Mouse (Mus musculus) cerebellum, adult 9-11 months (tissue): Measurements from ENCODE around the gene Atg2b.
A peak's percentile ranks its signal among the peaks of the same experiment; 100 is the strongest.

Experiments
- DNase-seq: peaks from one replicate; pipeline ENCODE4 v3.0.0; 2022

Atg2b gene

GRCm38 (mm10) chr12:105683933-105684901 lies 794 bp downstream of the Atg2b start, which contains the start of gene Gskip:
Gene Gskip, plus strand, starts transcription at chr12:105684829.
- peak; percentile 68 for DNase-seq

GRCm38 (mm10) chr12:105678762-105679161 lies 6.2 kb downstream of the Atg2b start:
- DNase-seq: no peak

- no peak for DNase-seq
These were observed 6.8 kb downstream of the Atg2b start for GRCm38 (mm10) chr12:105678211-105678610.

- DNase-seq: no peak
These were observed 8.7 kb downstream of the Atg2b start for GRCm38 (mm10) chr12:105676274-105676673.

- DNase-seq: no peak
These were observed 29.2 kb downstream of the Atg2b start for GRCm38 (mm10) chr12:105655850-105656249.

- DNase-seq: no peak
These were observed 42.2 kb downstream of the Atg2b start for GRCm38 (mm10) chr12:105642770-105643321.

- no peak for DNase-seq
These were observed 47.5 kb downstream of the Atg2b start for GRCm38 (mm10) chr12:105637554-105637953.

- DNase-seq: no peak
These were observed 48.5 kb downstream of the Atg2b start for GRCm38 (mm10) chr12:105636551-105636950.

GRCm38 (mm10) chr12:105634374-105635067 lies 50.5 kb downstream of the Atg2b start:
- DNase-seq: no peak

- DNase-seq: no peak
These were observed 59.2 kb downstream of the Atg2b start for GRCm38 (mm10) chr12:105625798-105626197.

- no peak for DNase-seq
These were observed 62.0 kb downstream of the Atg2b start for GRCm38 (mm10) chr12:105622981-105623539.

- no peak for DNase-seq
These were observed 63.0 kb downstream of the Atg2b start for GRCm38 (mm10) chr12:105622048-105622447.

- no peak for DNase-seq
These were observed 71.5 kb downstream of the Atg2b start for GRCm38 (mm10) chr12:105613559-105613958.

GRCm38 (mm10) chr12:105611748-105612147 lies 73.3 kb downstream of the Atg2b start:
- DNase-seq: no peak

- no peak for DNase-seq
These were observed 74.0 kb downstream of the Atg2b start for GRCm38 (mm10) chr12:105611045-105611444.

GRCm38 (mm10) chr12:105606881-105607280 lies 78.1 kb downstream of the Atg2b start:
- no peak for DNase-seq

GRCm38 (mm10) chr12:105605212-105605611 lies 79.8 kb downstream of the Atg2b start:
- DNase-seq: no peak

GRCm38 (mm10) chr12:105603904-105604303 lies 81.1 kb downstream of the Atg2b start:
- no peak for DNase-seq

GRCm38 (mm10) chr12:105602581-105603210 lies 82.3 kb downstream of the Atg2b start, which contains the start of gene Bdkrb1:
Gene Bdkrb1, plus strand, starts transcription at chr12:105603085.
- DNase-seq: no peak

GRCm38 (mm10) chr12:105601586-105601985 lies 83.4 kb downstream of the Atg2b start:
- peak; percentile 22 for DNase-seq

- DNase-seq: no peak
These were observed 85.9 kb downstream of the Atg2b start for GRCm38 (mm10) chr12:105599098-105599497.

GRCm38 (mm10) chr12:105598503-105598902 lies 86.5 kb downstream of the Atg2b start:
- DNase-seq: no peak

- no peak for DNase-seq
These were observed 87.9 kb downstream of the Atg2b start for GRCm38 (mm10) chr12:105597135-105597534.
